Mouse (Mus musculus) heart, embryonic 12.5 days (tissue): Measurements from ENCODE around the gene Dip2c. TPM values are rescaled to one million over a fixed set of nuclear protein-coding genes. Genes with fewer than 3 reads are reported as not detected.

Experiments
- polyA plus RNA-seq: library from polyadenylated mRNA; unstranded; fragments of >200 nt; fragmentation: Nextera tagmentation; extraction: Ambion mirVana; gene quantifications from 2 replicates; pipeline ENCODE4 v1.2.1, GENCODE M21; 2016

Dip2c gene
- polyA plus RNA-seq, 1 experiment from 2014 or later, result 8.4 TPM

Other genes starting within 250 kb of the Dip2c start
- gene Larp4b, start 182.6 kb upstream of the Dip2c start, polyA plus RNA-seq, result 33.0 and 37.4 TPM in 2 replicates